Mouse (Mus musculus) hematopoietic multipotent progenitor cell, adult 10-12 weeks (in vitro differentiated cells): ENCODE results near the gene Mrgprb3. TPM values are rescaled to one million over a fixed set of nuclear protein-coding genes. Genes with fewer than 3 reads are reported as not detected.

Source experiments
- polyA plus RNA-seq: library from polyadenylated mRNA; stranded (reverse); fragments of >175 nt; gene quantifications from 2 replicates; pipeline ENCODE4 v1.2.3, GENCODE M21; 2012; ENCODE audit warnings: low replicate concordance

The Mrgprb3 gene
- not detected in 2 replicates for polyA plus RNA-seq

GRCm38 (mm10) chr7:48643711-48644110, at the start of gene Mrgprb3:
Gene Mrgprb3 (minus strand): TSS chr7:48643811.

Other genes starting within 250 kb of the Mrgprb3 start
- gene Mrgprb1, start 187.5 kb downstream of the Mrgprb3 start, polyA plus RNA-seq, result not detected in 2 replicates
- not detected in 2 replicates for gene Mrgprx2, start 144.5 kb downstream of the Mrgprb3 start, polyA plus RNA-seq
- gene Mrgprb2, start 85.7 kb downstream of the Mrgprb3 start, polyA plus RNA-seq, result not detected in 2 replicates
- 4.5 and 8.7 TPM in 2 replicates for gene Zdhhc13, start 145.2 kb upstream of the Mrgprb3 start, polyA plus RNA-seq
- not detected in 2 replicates for gene Csrp3, start 204.2 kb upstream of the Mrgprb3 start, polyA plus RNA-seq
- gene E2f8, start 237.8 kb upstream of the Mrgprb3 start, polyA plus RNA-seq, result 4.1 and 14.1 TPM in 2 replicates